Mouse (Mus musculus): ENCODE results near the gene Ucn3. TPM values are rescaled to one million over a fixed set of nuclear protein-coding genes. Genes with fewer than 3 reads are reported as not detected.
"Not testable (repeated sequence)": the region's sequence is repeated elsewhere in the genome, so short reads cannot be mapped to it uniquely, and the experiment has no call there.

Ucn3 gene
- not detected for total RNA-seq (2021)
- long read RNA-seq, experiment 1 = 0 reads
- long read RNA-seq, experiment 2 = 0 reads

- intact Hi-C loops (cut with DNase I; ENCODE audit: low total_unique reads) = no loop called here
- DNase-seq = no peak
Observed at GRCm38 (mm10) chr13:3945249-3945648, at the start of gene Ucn3. Gene Ucn3 (minus strand): TSS chr13:3945349.

- intact Hi-C loops (cut with DNase I; ENCODE audit: low total_unique reads) = no loop called here
- no peak for DNase-seq
Observed at GRCm38 (mm10) chr13:3992081-3992480, 46.9 kb upstream of the Ucn3 start.

GRCm38 (mm10) chr13:3968849-3969248 is 23.7 kb upstream of the Ucn3 start:
- intact Hi-C loops (cut with DNase I; ENCODE audit: low total_unique reads) = no loop called here

DNA sequence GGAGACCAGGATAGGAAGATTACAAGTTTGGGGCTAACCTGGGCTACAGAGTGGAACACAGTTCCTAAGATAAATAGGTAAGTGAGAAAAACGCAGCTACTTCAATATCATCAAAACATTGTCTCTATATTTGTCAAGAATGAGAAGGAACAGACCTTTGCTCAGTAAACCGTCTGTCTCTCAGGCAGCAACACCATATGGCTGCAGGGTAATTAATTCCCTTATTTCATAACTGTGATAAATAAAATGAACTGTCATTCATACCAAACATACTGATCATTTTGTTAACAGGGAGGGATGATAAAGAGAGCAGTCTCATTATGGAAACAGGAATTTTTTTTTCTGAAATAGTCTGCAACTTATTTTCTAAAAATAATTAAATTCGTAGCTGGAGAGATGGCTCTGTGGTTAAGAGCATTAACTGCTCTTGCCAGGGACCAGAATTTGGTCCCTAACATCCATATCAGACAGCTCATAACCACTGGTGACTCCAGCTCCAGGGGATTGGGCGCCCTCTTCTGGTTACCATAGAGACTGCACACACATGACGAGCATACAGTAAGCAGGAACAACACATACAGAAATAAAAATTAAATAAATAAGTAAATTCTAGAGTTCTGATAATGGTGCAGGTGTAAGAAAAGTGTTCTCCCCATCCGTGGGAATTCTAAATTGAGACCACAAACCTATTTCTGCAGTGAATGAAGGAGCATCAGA is 6.2 kb upstream of the Ucn3 start:
- intact Hi-C loops (cut with DNase I; ENCODE audit: low total_unique reads) = no loop called here
- DNase-seq = no peak

More at GRCm38 (mm10) chr13:3968849-3969248, 23.7 kb upstream of the Ucn3 start:
- no peak for DNase-seq

DNA sequence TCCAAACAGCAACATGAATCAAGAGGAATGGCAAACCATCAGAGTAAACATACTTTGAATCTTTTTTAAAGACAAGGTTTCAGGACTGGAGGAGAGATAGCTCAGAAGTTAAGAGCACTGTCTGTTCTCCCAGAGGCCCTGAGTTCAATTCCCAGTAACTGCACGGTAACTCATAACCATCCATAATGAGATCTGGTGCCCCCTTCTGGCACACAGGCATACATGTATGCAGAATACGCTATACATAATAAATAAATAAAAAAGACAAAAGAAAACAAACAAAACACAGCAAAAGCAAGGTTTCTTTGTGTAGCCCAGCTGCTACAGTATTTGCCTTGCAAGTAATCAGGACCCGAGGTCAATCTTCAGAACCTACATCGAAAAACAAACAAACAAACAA is 4.3 kb upstream of the Ucn3 start:
- no peak for DNase-seq
- intact Hi-C loops (cut with DNase I; ENCODE audit: low total_unique reads) = no loop called here

DNA sequence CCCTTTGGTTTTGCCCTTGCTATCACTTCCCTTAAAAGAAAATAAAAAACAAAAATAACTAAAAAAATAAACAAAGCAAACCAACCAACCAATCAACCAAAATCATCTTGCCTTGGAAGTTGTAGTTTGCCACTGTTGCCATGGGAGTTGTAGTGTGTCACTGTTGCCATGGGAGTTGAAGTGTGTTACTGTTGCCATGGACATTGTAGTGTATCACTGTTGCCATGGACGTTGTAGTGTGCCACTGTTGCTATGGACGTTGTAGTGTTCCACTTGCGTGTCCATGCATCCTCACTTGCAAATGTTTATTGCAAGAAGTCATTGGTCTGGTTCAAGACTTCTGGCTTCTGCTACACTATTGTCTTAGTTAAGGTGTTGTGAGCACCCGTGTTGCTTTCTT is 2.1 kb upstream of the Ucn3 start:
- DNase-seq = no peak
- intact Hi-C loops (cut with DNase I; ENCODE audit: low total_unique reads) = no loop called here

DNA sequence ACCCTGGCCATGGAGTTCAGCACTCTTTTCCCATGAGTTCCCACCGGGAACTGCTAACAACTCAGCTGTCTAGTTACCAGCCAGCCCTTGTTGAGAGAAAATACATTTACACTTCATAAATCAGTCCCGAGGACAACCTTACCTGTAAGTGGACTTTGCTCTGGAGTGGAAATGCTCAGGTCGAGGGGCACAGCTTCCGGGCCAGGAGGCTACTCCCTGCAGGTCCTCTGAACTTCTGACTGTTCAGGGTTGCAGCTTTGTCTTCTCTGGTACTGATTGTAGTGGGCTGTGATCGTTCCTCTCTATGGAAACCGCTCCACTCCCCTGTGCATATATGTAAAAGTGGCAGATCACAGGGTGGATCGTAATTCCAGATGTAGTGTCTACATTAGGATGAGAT is 450 bp downstream of the Ucn3 start:
- DNase-seq = no peak
- intact Hi-C loops (cut with DNase I; ENCODE audit: low total_unique reads) = no loop called here

GRCm38 (mm10) chr13:3926046-3926445 is 19.1 kb downstream of the Ucn3 start:
- intact Hi-C loops (cut with DNase I; ENCODE audit: low total_unique reads) = no loop called here
- DNase-seq = no peak

DNA sequence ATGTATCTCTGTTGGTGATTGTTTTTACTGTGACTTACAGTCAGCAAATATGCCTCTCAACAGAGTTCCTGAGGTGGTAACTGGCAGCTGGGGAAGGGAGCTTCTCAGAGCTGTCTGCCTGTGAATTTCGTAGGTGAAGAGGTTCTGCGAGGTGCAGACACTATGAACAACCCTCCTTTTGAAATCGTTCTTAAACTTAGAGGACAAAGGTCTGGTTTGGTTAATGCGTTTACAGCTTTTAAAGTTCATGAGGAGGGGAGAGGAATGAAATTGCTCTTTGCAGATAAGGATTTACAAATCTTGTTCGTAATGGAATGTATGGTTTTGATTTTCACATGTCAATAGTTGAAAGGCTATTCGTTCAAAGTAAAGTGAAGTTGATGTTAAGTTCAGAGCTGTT is 19.5 kb downstream of the Ucn3 start:
- intact Hi-C loops (cut with DNase I; ENCODE audit: low total_unique reads) = no loop called here

DNA sequence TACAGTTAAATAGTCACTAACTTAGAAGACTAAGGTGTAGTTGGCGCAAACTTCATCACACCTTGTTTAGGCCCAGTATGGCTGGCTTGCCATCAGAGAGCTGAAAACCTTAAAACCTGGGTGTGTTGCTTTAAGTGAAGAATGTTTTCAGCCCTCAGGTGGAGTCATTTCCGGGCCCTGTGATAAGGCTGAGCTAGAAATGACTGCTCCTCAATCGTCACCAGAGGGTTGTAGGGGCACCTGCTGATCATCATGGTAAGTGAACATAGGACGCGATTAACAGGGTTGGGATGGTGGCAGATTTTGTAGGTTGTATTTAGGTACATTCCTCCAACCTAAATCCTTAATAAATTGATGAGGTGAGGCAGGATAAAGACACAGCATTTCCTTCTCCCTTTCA is 20.7 kb downstream of the Ucn3 start:
- intact Hi-C loops (cut with DNase I; ENCODE audit: low total_unique reads) = no loop called here
- no peak for DNase-seq

More for the DNA sequence above, 19.5 kb downstream of the Ucn3 start:
- DNase-seq = no peak

DNA sequence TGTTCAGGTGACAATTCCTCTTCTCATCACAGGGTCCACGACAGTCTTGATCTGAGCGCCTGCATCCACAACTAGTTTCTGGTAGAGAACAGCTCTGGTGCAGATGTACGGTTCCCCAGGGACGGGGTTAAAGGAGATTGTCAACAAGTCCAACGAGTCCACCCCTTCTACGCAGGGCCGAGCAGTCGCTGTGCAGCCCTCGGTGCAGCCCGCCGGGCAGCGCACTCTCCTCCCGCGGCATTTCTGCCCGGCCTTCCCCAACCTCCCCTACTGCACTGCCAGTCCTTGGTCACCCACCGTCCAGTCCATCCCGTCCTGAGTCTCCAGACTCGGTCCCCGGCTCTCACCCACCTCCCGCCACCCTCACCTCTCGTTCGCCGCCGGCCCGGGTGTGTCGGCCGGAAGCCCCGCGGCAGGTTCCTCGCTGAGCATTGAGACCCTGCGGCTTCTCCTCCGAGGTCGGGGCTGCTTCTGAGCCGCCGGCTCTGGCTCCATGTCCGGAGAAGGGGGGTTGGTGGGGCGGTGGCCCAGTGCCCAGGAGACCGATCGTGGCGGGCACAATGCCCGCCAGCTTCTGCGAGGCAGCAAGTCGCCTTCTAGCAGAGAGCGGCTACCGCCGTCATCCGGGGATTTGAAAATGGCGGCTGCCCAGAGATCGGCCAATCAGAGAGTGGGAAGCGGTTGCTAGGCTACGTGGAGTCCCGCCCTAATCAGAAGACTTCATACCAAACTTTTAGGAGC is 27.4 kb downstream of the Ucn3 start, which contains the start of the genes Net1 and Tubal3:
Gene Net1, minus strand, starts transcription at position 650 of the 741 bp plus-strand sequence.
Gene Tubal3, plus strand, starts transcription at position 704 of the 741 bp plus-strand sequence.
- intact Hi-C loops (cut with DNase I; ENCODE audit: low total_unique reads) = no loop called here

GRCm38 (mm10) chr13:3913504-3913903 is 31.6 kb downstream of the Ucn3 start:
- intact Hi-C loops (cut with DNase I; ENCODE audit: low total_unique reads) = no loop called here
- DNase-seq = no peak

More for the DNA sequence above, 27.4 kb downstream of the Ucn3 start, which contains the start of the genes Net1 and Tubal3:
- DNase-seq = peak; percentile 85

DNA sequence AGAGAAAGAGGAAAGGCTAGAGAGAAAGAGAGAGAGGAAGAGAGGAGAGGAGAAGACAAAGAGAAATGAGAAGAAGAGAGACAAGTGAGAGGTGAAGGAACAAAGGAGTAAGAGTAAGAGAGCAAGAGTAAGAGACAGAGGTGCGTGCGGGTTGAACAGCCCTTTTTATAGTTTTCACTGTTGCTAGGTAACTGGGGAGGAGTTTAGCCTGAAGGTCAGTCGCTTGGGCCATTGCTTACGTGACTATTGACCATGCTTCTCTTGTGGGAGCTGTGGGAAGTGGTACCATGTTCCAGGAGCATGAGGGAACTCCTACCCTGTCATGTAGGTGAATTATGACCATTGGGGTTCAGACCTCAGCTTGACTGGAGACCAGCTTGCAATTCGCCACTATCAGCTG is 34.8 kb downstream of the Ucn3 start:
- intact Hi-C loops (cut with DNase I; ENCODE audit: low total_unique reads) = no loop called here
- DNase-seq = no peak

GRCm38 (mm10) chr13:3908262-3908661 is 36.9 kb downstream of the Ucn3 start:
- DNase-seq = no peak
- intact Hi-C loops (cut with DNase I; ENCODE audit: low total_unique reads) = no loop called here

DNA sequence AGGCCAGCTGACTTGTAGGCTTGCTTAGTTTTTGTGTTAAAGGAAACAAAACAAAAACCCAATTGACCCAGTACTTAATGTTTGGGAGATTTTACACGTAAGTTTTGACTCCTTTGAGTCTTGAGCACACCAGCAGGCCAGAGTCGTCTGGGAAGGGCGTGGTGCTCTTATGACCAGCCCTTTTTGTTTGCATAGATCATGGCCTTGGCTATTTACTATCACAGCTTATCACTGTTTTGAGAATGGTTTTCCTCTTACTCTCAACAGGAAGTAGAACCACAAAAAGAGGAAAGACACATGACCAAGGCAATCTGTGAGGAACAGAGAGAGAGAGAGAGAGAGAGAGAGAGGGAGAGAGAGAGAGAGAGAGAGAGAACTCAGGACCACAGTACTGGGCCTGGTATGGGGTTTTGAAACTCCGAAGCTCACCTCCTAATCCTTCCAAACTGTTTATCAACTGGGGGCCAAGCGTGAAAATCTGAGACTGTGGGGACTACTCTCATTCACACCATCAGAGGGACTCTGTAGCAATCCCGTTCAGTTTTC is 37.9 kb downstream of the Ucn3 start:
- no peak for DNase-seq
- intact Hi-C loops (cut with DNase I; ENCODE audit: low total_unique reads) = no loop called here

DNA sequence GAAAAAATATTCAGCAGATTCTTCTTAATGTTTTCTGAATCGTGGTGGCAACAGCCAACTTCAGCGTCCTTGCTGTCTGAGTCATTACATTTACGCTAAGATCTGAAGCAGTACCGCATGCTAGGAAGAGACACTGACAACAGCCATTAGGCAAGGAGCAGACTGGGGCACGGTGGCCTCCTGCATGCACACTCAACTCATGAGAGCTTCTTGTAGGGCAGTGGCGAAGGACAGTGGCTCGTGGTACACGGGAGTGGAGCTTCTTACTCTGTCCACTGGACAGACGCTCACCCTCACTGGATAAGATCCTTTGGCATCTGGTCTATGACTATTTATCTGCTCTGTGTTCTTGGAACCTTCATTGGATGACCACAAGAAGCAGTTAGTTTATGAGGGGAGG is 45.8 kb downstream of the Ucn3 start:
- intact Hi-C loops (cut with DNase I; ENCODE audit: low total_unique reads) = loop anchor here (2.0 kb wide), 1 partner anchor 230 kb away; no protein-coding TSS in a partner anchor
- DNase-seq = no peak

DNA sequence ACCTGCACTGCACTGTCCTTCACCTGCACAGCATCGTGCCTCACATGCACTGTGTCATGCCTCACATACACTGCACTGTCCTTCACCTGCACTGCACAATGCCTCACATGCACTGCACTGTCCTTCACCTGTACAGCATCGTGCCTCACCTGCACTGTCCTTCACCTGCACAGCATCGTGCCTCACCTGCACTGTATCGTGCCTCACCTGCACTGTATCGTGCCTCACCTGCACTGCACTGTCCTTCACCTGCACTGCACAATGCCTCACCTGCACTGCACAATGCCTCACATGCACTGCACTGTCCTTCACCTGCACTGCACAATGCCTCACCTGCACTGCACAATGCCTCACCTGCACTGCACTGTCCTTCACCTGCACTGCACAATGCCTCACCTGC is 46.9 kb downstream of the Ucn3 start:
- intact Hi-C loops (cut with DNase I; ENCODE audit: low total_unique reads) = loop anchor here (2.0 kb wide), 1 partner anchor 229 kb away; no protein-coding TSS in a partner anchor
- DNase-seq = not testable (repeated sequence)

- intact Hi-C loops (cut with DNase I; ENCODE audit: low total_unique reads) = no loop called here
- DNase-seq = peak; percentile 31
Observed at GRCm38 (mm10) chr13:3896913-3897312, 48.2 kb downstream of the Ucn3 start.

- no peak for DNase-seq
- intact Hi-C loops (cut with DNase I; ENCODE audit: low total_unique reads) = no loop called here
Observed at GRCm38 (mm10) chr13:3896032-3896431, 49.1 kb downstream of the Ucn3 start.

- DNase-seq = no peak
- intact Hi-C loops (cut with DNase I; ENCODE audit: low total_unique reads) = no loop called here
Observed at GRCm38 (mm10) chr13:3895397-3895980, 49.7 kb downstream of the Ucn3 start.

Data from gastrocnemius, postnatal 14 days (tissue).